In the genomic region with DNA sequence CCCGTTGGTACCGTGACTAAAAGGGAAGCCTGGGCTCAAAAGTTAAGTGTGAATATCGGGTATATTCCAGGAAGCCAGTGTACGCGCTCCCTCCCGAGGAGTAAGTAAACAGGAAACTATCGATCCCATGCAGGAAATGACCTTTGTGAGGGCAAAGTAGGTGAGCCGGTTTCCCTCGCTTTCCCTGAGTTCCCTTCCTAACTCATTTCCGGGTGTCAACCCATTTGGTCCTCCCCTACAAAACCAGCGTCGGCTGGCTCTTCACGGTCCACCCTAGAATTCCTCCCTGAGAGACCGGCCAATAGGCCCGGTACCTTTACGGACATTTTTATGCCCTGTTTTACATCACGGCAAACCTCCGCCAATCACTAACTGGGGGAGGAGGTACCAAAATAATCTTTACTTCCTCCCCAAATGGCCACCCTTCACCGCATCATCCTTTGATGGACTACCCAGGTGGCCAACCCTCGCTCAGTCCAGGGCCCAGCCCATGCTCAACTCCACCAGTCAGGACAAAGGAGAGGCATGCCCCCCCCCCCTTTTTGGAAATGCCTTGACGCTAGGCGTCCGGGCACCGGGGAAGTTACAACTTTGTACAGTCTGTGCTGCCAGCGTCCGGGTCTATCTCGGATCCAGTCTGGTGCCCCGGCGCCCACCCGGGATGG, we compare ENCODE assay signal across 8 mouse cellular contexts. TPM values are rescaled to one million over a fixed set of nuclear protein-coding genes. Genes with fewer than 3 reads are reported as not detected.
DNase-seq lines count a peak whose midpoint lies in the region; ATAC-seq and TF ChIP-seq lines count a peak whose summit lies in the region.

No protein-coding gene starts in this region.

- peak; percentile 91 for ATAC-seq in erythroblast, adult 5-6 weeks (replicated peaks; ENCODE audit: low FRiP score, poor library complexity, severe bottlenecking)
- ATAC-seq in heart, embryonic 11.5 days (replicated peaks; ENCODE audit: insufficient number of reproducible peaks, low FRiP score, low TSS enrichment) = peak; percentile 99
- peak; percentile 100 for ATAC-seq in kidney, embryonic 16.5 days (ENCODE audit: low FRiP score, low TSS enrichment)

- no peak for TF ChIP-seq POLR2A in liver, adult 2 months (IDR thresholded peaks at IDR 0.05; ENCODE audit: extremely low read depth, insufficient read depth, low read length)
- peak; percentile 47 for TF ChIP-seq POLR2A in myocyte (IDR thresholded peaks at IDR 0.05; ENCODE audit: insufficient read length, low read depth)

- peak overlapping the region; percentile 60 for H3K4me3 ChIP-seq in heart, embryonic 11.5 days (ENCODE audit: low read depth, low read length)
- peak overlapping the region; percentile 63 for H3K4me3 ChIP-seq in kidney, embryonic 16.5 days (ENCODE audit: low read length)
- H3K4me3 ChIP-seq in liver, adult 2 months (ENCODE audit: insufficient read depth, low read depth, low read length) = peak overlapping the region; percentile 64
- H3K4me3 ChIP-seq in myocyte = peak overlapping the region; percentile 50

- TF ChIP-seq CTCF in liver, adult 2 months (IDR thresholded peaks at IDR 0.05; ENCODE audit: low read depth, low read length) = no peak

- H3K27ac ChIP-seq in heart, embryonic 11.5 days (ENCODE audit: low read depth, low read length) = peak overlapping the region; percentile 100
- H3K27ac ChIP-seq in kidney, embryonic 16.5 days (ENCODE audit: low read length) = peak overlapping the region; percentile 100
- peak overlapping the region; percentile 97 for H3K27ac ChIP-seq in liver, adult 2 months (replicated peaks; ENCODE audit: insufficient read depth, low read depth, low read length)

- H3K9ac ChIP-seq in heart, embryonic 11.5 days (ENCODE audit: low read depth, low read length) = peak overlapping the region; percentile 77
- peak overlapping the region; percentile 83 for H3K9ac ChIP-seq in kidney, embryonic 16.5 days (replicated peaks; ENCODE audit: low read length)
- H3K9ac ChIP-seq in liver, adult 2 months (ENCODE audit: low read depth, low read length) = peak overlapping the region; percentile 77

- H3K4me1 ChIP-seq in heart, embryonic 11.5 days (ENCODE audit: control insufficient read depth, insufficient read depth, low read length) = 0 out of 2 replicates have a peak, but pooled peaks cover 2% of the 10 kb centered on the region
- peaks cover 10% of the 10 kb centered on the region for H3K4me1 ChIP-seq in kidney, embryonic 16.5 days (ENCODE audit: insufficient read depth, low read length)
- peaks cover 2% of the 10 kb centered on the region; the same call in 1 of the 2 replicates for H3K4me1 ChIP-seq in liver, adult 2 months (ENCODE audit: control insufficient read depth, insufficient read depth, low read length)

- H3K36me3 ChIP-seq in heart, embryonic 11.5 days (ENCODE audit: control insufficient read depth, insufficient read depth, low read length) = no peaks in the 10 kb centered on the region
- no peaks in the 10 kb centered on the region for H3K36me3 ChIP-seq in kidney, embryonic 16.5 days (ENCODE audit: insufficient read depth, low read length)
- no peaks in the 10 kb centered on the region for H3K36me3 ChIP-seq in liver, adult 2 months (ENCODE audit: control insufficient read depth, insufficient read depth, low read length)
- no peaks in the 10 kb centered on the region for H3K36me3 ChIP-seq in myocyte (ENCODE audit: control insufficient read depth, insufficient read depth)
- no peaks in the 10 kb centered on the region for H3K36me3 ChIP-seq in splenic B cell, adult 2 months (ENCODE audit: control insufficient read depth, insufficient read depth, low read length, poor library complexity, severe bottlenecking)

- peak overlapping the region; percentile 25 for H3ac ChIP-seq in myocyte (ENCODE audit: control insufficient read depth, insufficient read length)

- no peaks in the 10 kb centered on the region for H3K79me2 ChIP-seq in liver, adult 2 months (ENCODE audit: control insufficient read depth, insufficient read depth, low read length)
- H3K79me2 ChIP-seq in myocyte (ENCODE audit: control insufficient read depth, insufficient read depth) = no peaks in the 10 kb centered on the region

- no peaks in the 10 kb centered on the region for H3K9me3 ChIP-seq in heart, embryonic 11.5 days (replicated peaks; ENCODE audit: control insufficient read depth, low read length)
- H3K9me3 ChIP-seq in kidney, embryonic 16.5 days (ENCODE audit: low read length) = no peaks in the 10 kb centered on the region

- under 1% methylated on average over 30 of the region's 30 CpGs for WGBS in heart, embryonic 11.5 days (ENCODE audit: insufficient replicate concordance)
- under 1% methylated on average over 30 of the region's 30 CpGs for WGBS in kidney, embryonic 16.5 days
- under 1% methylated on average over 30 of the region's 30 CpGs for WGBS in liver, adult 2 months

- DNase-seq in B cell, adult 2 months = peak; percentile 92 to 95
- peak; percentile 100 for DNase-seq in brain, adult 2 months (ENCODE audit: low read depth, low spot score)
- peak; percentile 98 for DNase-seq in liver, adult 2 months (ENCODE audit: extremely low read depth, low read depth, low spot score)
- peak; percentile 99 for DNase-seq in splenic B cell, adult 2 months (ENCODE audit: low read depth, low spot score)

- no peaks in the 10 kb centered on the region for H3K27me3 ChIP-seq in heart, embryonic 11.5 days (ENCODE audit: control insufficient read depth, insufficient read depth, low read length)
- H3K27me3 ChIP-seq in kidney, embryonic 16.5 days (ENCODE audit: insufficient read depth, low read length) = no peaks in the 10 kb centered on the region
- no peaks in the 10 kb centered on the region for H3K27me3 ChIP-seq in liver, adult 2 months (ENCODE audit: control insufficient read depth, insufficient read depth, low read length)
- H3K27me3 ChIP-seq in myocyte (ENCODE audit: control insufficient read depth, insufficient read depth, insufficient read length) = no peaks in the 10 kb centered on the region
- H3K27me3 ChIP-seq in splenic B cell, adult 2 months (ENCODE audit: control insufficient read depth, insufficient read depth, low read length, poor library complexity, severe bottlenecking) = no peaks in the 10 kb centered on the region

- peak overlapping the region; percentile 77 for H3K4me2 ChIP-seq in heart, embryonic 11.5 days
- peak overlapping the region; percentile 79 for H3K4me2 ChIP-seq in kidney, embryonic 16.5 days (replicated peaks; ENCODE audit: low read depth, low read length)
- peak overlapping the region; percentile 96 for H3K4me2 ChIP-seq in myocyte (ENCODE audit: low read depth)

TF ChIP-seq in myocyte, 11 proteins besides CTCF, POLR2A, EP300 and RAD21:
- no peak for TF ChIP-seq REST (IDR thresholded peaks at IDR 0.05; ENCODE audit: insufficient read depth, insufficient read length)
- TF ChIP-seq SRF (IDR thresholded peaks at IDR 0.05; ENCODE audit: control insufficient read depth, insufficient read length, low read depth) = peak; percentile 78

RNA-seq across cellular contexts. Expression of a gene that starts 9.0 kb away (rescaled TPM):
- 1.3 and 11.5 TPM in 2 replicates for total RNA-seq in erythroblast, adult 5-6 weeks (2015; ENCODE audit: low replicate concordance)
- total RNA-seq in erythroblast, adult 5-6 weeks (2017; ENCODE audit: low replicate concordance) = 0.70 and 4.4 TPM in 2 replicates
- polyA plus RNA-seq in heart, embryonic 11.5 days (2014; fragmentation: Nextera tagmentation; extraction: Ambion mirVana) = 4.9 and 5.9 TPM in 2 replicates
- 5.8 and 6.4 TPM in 2 replicates for polyA plus RNA-seq in kidney, embryonic 16.5 days (2015; fragmentation: Nextera tagmentation; extraction: Ambion mirVana)
- 1.7 and 2.3 TPM in 2 replicates for total RNA-seq in liver, adult 2 months (2014; rRNA removed)
- 3.1 and 3.3 TPM in 2 replicates for polyA plus RNA-seq in liver, adult 2 months (2012; rRNA removed)
- 9.7 TPM for polyA plus RNA-seq in myocyte (2012; fragmentation: generic; extraction: Trizol)

RNA-seq across cellular contexts. Expression of a gene that starts 9.3 kb away (rescaled TPM):
- total RNA-seq in erythroblast, adult 5-6 weeks (2015; ENCODE audit: low replicate concordance) = 7.5 and 15.7 TPM in 2 replicates
- total RNA-seq in erythroblast, adult 5-6 weeks (2017; ENCODE audit: low replicate concordance) = 19.1 and 19.4 TPM in 2 replicates
- polyA plus RNA-seq in heart, embryonic 11.5 days (2014; fragmentation: Nextera tagmentation; extraction: Ambion mirVana) = 27.5 and 33.2 TPM in 2 replicates
- polyA plus RNA-seq in kidney, embryonic 16.5 days (2015; fragmentation: Nextera tagmentation; extraction: Ambion mirVana) = 8.6 and 9.6 TPM in 2 replicates
- total RNA-seq in liver, adult 2 months (2014; rRNA removed) = 0.28 and 0.40 TPM in 2 replicates
- 0.22 and 0.66 TPM in 2 replicates for polyA plus RNA-seq in liver, adult 2 months (2012; rRNA removed)
- 1.2 TPM for polyA plus RNA-seq in myocyte (2012; fragmentation: generic; extraction: Trizol)

RNA-seq across cellular contexts. Expression of a gene that starts 45.2 kb away (rescaled TPM):
- 0.21 TPM in 1 of 2 replicates, not detected in the other for total RNA-seq in erythroblast, adult 5-6 weeks (2015; ENCODE audit: low replicate concordance)
- 0.42 and 0.43 TPM in 2 replicates for total RNA-seq in erythroblast, adult 5-6 weeks (2017; ENCODE audit: low replicate concordance)
- polyA plus RNA-seq in heart, embryonic 11.5 days (2014; fragmentation: Nextera tagmentation; extraction: Ambion mirVana) = 1.4 and 1.5 TPM in 2 replicates
- 1.7 and 1.8 TPM in 2 replicates for polyA plus RNA-seq in kidney, embryonic 16.5 days (2015; fragmentation: Nextera tagmentation; extraction: Ambion mirVana)
- total RNA-seq in liver, adult 2 months (2014; rRNA removed) = 1.5 and 1.6 TPM in 2 replicates
- 0.66 and 0.99 TPM in 2 replicates for polyA plus RNA-seq in liver, adult 2 months (2012; rRNA removed)
- 0.19 TPM for polyA plus RNA-seq in myocyte (2012; fragmentation: generic; extraction: Trizol)

Comparison
In these comparisons a context has a peak if more than half of its experiments do, and no peak if none do; other contexts are left out.
1. Peak in every context shown above with its lines: DNase-seq, ATAC-seq, H3K4me3 ChIP-seq and H3K27ac ChIP-seq.